Mouse (Mus musculus) layer of hippocampus, postnatal 36 days (tissue): Measurements from ENCODE around the gene Stk33. TPM values are rescaled to one million over a fixed set of nuclear protein-coding genes. Genes with fewer than 3 reads are reported as not detected.

Experiments
- DNase-seq, 2 experiments: peaks; one replicate each; pipeline ENCODE4 v3.0.0; 2022
- total RNA-seq, 2 experiments: library from RNA; stranded (reverse); gene quantifications; 2 replicates each; pipeline ENCODE4 v1.2.3; 2021

Gene Stk33
- total RNA-seq, 2 experiments from 2014 or later, result 0.75 to 0.76 TPM

DNA sequence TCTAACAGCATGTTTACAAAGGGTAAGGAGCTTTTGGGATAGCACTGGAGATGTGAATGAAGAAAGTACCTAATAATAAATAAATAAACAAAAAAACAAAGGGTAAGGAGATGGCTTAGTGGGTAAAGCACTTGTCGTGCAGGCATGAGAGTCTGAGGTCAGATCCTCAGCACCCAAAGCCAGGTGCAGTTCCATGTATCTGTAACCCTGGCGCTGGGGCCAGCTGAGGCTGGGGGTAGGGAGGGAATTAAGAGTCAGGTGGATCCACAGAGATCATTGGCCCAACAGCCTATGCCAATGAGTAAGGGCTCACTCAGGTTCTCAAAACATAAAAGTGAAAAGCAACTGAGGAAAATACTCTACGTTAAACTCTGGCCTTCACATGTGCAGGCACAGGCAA, 91.6 kb downstream of the Stk33 start:
- no peak for DNase-seq

DNA sequence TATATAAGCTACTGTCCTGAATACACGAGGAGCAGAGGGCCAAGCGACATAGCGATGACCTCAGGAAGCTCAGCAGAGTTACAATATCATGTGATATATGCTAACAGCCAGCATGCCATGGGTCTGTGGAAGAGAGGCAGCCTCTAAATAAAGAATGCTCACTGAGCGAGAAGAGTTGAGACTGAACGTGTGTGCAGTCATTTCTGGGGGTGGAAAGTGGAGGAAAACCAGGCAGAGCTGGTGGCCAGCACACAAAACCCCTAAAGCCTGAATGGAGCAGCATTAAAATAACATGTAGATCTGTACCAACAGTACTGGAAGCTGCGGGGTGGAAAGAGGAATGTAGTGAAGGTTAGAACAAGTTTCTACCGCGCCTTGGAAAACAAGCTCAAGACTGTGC, 107.2 kb downstream of the Stk33 start:
- no peak for DNase-seq

DNA sequence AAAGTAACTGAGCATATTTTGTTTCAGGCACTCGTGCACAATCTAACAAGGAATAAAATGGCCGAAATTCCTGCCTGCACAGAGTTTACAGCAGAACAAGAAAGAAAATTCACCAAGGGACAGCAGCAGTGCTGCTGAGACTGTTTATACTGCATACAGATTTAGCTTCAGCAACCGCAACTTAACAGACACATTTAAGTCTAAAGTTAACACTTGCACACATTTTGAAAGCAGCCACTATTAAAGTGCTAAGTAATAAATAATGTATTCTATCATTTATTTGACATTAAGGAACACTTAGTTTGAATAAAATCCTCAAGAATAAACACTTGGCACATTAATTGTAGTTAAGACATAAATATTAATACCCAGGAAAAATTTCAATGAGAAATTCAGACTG, 110.1 kb downstream of the Stk33 start:
- no peak for DNase-seq

DNA sequence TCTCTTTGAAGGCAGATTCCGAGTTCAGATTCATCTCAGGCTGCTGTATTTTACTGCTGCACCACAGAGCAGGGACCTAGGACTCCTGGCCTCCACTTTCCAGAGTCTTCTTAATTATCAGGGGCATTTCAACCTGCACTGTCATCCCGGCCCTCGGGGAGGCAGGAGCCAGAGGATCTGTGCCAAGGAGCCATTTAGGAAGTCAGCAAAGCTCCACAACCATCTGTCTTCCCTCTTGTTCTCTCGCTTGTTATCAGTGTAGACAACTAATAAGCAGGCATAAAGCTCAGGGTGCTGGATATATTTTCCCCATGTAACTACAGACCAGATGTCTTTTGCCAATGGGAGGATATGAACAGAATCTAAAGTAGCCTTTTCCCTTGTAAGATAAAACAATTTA, 112.1 kb downstream of the Stk33 start:
- peak; percentile 14 to 17 for DNase-seq

DNA sequence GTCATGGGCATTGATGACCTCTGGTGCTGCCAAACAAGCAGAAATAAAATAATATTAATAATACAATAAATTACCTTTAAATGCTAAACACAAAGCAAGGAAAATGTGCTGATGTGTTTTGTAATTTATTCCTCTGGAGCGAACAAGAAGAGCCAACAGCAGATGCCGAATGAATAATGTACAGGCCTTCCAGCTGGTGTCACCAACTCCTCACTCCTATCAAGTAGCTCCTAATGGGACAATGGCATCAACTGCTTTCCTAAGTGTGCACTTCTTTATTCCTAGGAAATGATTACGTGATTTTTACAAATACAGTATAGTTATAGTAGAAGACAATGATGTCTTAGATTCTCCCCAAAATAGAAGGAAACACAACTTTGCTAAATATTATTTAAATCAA, 113.2 kb downstream of the Stk33 start:
- DNase-seq, result no peak

DNA sequence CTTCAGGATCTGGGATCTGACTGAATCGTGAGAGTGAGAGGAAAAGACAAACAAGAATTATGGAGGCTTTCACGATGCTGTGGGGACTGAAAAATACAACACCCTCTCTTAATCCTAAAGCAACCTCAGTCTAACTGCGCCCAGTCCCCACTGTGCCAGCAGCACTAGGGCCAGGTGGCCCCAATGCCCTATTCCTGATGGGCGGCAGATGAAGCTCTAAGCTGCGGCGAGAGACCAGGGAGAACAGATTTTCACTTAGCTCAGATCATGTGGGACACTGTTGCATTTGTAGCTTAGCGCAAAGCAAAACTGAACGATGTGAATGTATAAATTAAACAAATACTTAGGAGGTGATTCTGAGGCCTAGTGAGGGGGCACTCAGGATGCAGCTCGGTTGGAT, 113.7 kb downstream of the Stk33 start:
- DNase-seq, result peak; percentile 3

DNA sequence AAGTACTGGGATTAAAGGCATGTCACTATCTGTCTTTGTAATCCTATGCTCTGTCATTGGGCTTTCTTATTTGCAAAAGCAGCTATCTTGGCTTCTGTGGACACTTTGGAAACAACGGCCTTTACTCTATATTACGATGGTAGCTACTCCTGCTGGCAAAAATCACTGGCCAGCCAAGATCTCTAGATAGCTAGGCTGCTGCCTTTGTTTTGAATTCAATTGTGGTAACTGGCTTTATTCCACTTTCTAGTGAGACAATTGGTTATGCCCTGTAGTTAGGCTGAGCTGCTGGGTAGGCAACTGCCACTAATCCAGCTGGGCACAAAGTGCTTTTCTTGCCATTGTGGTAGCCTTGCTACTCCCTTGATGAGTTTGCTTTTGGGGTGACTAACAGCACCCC, 129.4 kb downstream of the Stk33 start:
- no peak for DNase-seq

DNA sequence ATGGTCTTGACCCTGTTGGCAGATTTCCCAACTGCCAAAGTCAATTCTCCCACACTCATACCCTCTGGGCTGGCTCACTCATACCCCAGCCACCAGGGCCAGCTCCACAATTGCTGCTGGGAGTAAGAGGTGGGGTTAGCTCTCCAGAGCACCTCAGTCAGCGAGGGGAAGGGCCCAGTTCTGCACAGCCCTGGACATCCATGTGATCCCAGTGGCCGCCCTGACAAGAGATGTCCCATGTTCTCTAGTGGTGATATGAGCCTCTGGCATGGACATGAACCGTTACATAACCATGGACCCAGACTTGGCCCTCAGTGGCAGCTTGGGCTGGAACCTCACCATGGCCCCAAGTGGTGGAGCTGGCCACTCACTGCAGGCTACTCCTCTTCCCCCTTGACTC, 143.1 kb downstream of the Stk33 start:
- DNase-seq, result no peak

DNA sequence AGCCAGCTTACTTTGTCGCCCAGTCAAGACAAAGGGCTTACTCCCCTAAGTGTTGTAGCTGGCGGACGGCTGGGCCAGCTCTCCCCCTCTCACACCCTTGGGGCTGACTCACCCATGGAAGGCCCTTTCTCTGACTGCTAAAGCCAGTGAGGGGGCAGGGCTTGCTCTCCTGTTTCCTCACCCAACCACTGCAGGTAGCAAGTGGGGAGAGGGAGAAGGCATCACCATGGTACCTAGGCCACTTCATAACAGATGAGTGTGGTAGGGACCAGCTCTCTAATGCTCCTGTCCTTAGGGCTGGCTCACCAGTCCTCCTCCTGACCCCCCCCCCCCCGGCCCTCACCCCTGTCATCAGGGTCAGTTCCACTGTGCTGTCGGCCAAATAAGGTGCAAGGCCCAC, 143.5 kb downstream of the Stk33 start:
- no peak for DNase-seq

DNA sequence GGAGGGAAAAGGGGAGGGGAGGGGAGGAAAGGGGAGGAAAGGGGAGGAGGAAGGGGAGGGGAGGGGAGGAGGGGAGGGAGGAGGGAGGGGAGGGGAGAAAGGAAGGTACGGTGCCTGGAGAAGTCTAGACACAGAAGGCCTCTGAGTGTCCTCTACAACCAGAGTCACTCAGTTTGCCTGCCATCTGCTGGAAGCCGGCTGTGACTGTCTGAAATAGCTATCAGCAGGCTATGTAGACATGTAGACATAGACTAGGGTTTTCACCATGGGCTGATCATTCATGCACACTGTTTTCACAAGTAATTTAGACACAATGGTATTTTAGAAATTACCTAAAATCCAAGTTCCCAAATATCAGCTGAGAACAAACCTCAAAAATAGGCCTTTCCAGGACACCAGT, 148.4 kb downstream of the Stk33 start:
- no peak for DNase-seq

DNA sequence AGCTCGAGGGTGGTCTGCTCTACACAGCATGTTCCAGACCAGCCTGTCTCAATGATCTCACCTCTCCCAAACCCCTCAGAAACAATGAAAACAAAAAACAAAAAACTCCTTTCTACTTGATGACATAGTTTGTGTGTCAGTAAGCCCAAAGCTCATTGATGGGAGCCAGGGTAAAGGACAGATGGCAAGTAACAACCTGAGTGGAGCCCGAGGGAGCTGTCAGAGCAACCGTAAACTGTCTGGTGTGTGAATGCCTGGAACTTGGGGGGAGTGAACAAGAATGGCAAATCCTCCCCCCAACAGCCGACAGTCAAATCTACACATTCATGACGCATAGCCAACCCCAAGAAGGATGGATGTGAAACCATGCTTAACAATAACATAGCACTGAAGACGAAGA, 149.8 kb downstream of the Stk33 start:
- DNase-seq, result no peak

DNA sequence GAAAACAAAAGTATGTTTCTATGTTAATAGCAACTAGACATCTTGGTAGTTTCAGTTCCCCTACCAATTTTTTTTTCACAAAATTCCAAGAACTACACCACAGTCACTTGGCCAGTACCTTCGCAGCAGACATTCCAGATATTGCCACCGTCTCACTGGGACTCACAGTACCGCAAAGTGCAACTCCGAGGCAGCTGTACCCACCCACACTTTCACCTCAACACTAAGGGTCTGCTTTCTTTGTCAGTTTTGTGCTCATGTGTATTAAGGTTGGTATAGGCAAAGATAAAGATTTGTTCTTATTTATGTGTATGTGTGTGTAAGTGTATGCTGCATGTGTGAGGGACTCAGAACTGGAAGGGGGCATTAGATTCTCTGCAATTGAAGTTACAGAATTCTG, 156.8 kb downstream of the Stk33 start:
- no peak for DNase-seq

DNA sequence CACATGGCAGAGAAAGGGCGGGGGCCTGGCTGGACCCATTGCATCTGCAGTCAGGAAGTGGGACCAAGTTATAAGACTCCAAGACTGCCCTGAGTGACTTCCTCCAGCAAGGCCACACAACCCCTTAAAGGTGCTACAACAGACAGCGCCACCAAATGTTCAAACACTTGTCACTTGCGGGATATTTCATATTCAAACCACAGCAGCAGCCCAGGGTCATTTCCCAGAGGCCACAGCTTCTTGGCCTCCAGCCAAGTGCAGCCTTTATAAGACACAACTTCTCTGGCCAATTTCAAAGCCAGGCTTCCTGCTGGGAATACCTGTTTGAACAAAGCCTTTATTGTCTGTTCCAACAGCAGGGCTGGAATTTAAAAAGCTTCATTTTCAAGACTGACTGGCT, 162.3 kb downstream of the Stk33 start:
- no peak for DNase-seq

DNA sequence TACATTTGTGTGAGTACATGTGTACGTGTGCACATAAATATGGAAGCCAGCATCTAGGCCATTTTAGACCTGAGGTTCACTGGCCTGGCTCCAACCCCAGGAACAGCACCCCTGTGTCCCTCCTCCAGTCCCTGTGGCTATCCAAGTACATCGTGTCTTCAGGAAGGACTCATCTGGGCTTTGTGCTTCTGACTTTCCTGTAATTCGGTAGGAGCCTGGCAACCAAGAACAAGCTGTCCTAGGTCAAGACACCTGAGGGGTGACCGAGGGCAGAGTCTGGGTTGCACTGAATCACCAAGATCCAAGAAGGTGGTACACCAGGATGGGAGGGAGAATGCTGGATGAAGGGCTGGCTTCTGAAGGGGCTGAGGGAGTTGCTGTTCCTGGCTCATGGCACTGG, 163.0 kb downstream of the Stk33 start:
- no peak for DNase-seq

DNA sequence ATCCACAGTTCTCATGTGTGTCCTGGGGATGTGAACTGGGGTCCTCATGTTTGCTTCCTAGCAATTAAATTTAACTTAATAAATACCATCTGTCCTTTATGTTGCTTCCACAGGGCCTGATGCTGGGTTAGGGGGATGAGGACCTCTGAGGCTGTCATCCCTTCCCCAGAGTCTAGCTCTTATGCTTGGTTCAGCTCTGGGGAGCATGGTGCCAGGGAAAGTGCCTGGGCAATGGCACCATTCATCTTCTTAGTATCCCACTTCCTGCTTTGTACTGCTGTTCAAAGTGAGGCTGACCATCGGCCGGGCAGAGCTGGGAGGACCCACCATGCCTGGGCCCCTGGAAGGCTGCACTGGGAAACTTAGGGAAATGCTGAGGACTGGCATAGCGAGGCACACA, 163.7 kb downstream of the Stk33 start:
- DNase-seq, result no peak

DNA sequence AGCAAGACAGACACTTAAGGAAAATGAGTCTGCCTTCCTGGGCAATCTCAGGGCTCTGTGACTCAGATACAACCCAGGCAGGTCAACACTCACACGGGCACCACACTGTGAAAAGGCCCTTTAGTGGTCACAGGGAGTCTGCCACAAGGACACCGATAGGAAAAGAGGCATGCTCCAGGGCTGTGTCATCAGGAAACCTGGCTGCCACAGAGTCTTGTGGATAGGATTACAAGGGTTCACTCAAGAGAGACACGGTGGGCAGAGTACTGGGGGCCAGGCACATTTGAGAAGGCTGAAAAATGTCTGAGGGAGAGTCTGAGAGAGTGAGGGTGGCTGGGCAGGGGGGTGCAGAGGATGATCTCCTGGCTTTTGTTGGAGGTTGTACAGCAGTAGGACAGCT, 164.6 kb downstream of the Stk33 start:
- no peak for DNase-seq

DNA sequence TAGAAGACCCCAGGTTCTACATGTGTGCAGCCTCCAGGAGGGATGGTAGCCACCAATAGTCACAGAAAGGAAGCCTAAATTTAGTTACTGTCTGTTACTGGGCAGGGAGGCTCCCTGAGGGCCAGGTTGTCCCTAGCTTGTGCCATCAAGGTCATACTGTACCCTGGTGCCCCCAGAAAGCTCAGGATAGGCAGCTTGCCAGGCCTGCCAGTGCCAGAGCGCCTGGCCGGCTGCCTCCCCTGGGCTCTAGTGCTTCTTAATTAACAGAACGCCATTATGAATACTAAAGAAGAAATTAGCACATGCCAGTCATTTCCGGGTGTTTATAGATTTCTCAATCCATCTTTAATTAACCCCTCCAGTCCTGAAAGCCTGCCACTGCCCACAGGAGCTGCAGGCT, 169.8 kb downstream of the Stk33 start:
- peak in 1 of 2 experiments; percentile 24 for DNase-seq

DNA sequence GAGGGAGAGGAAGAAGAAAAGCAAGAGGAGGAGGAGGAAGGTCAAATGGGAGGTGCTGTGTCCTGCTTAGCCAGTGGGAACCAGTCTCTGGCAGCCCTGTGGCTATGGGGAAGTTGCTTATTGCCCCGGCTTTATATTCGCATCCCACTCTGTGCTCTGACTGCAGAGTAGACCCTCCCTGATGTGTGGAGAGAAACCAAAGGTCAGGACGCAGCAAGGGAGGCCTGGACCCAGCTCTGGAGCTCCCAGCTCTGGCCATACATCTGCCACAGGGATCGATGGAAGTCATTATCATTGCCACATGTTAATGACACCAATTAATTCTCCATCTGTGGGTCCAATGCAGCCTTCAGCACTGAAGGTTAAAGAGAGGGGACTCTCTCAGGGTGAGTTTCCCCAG, 171.5 kb downstream of the Stk33 start:
- no peak for DNase-seq

DNA sequence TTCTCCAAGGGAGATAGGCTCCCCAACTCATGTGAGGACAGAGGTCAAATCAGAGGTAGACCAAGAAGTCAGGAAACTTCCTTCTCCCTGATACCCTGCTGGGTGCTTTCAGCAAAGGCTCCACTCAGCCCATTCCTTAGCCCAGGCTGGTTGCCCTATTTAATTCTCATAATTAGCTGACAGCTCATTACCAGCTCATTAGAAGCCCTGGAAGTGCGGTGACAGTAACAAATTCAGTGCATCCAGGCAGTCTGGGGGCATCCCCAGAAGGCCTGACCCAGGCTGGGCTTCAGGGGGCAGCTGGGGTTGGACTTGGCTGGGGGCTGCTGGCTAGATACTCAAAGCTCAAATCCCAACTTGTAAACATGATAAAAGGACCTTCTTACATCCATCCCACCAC, 172.7 kb downstream of the Stk33 start:
- no peak for DNase-seq

DNA sequence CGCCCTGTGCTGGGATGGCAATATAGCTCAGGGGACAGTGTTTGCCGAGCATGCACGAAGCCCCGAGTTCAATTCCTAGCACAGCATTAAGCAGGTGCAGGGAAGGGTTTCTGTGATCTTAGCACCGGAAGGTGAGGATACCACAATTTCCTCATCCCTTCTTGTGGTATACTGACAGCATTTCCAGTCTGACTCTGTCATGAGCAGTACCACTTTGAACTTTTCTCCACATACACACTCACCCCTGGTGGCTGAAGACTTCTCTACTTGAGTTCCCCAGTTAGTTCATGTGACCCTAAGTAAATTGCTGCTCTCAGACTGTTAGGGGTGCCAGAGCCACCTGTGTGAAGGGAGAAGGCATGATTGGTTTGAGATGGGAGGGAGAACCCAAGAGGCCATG, 173.3 kb downstream of the Stk33 start:
- no peak for DNase-seq

DNA sequence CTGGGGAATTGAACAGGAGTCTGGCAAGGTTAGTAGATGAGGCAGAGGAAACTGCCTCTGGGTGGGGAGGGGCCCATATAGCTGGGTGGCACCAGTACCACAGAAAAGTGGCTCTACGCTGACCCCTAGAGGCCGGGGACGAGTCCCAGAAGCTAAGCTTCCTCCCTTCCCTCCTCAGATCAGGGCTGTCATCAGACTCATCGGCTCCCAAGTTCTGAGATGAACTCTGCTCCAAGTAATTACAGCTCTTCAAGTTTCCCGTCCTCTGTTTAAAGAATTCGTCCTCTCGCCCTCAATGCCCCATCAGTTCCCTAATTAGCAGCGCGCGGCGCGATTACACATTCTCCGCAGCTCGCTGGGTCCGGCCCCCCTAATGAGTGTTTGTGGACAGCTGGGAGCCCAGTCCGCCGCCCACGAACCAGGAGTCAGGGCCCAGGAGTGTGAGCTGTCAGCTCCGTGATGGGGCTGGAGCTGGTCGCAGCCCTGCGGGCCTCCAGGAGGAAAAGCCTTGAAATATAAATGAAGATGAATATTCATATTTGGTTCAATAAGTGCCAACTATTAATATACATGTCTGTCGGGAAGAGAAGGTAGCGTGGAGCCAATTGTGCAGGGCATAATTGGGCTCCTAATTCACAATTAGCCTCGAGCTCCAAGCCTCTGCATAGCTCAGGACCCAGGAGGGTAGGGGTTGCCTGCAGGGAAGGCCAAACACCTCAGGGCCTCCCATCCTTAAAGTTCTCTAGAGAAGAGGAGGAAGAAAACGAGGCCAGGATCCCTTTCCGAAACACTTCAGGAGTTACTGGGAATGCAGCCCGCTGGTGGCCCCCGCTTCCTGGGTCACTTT, 183.2 kb downstream of the Stk33 start:
- DNase-seq, result peak; percentile 70 to 73

DNA sequence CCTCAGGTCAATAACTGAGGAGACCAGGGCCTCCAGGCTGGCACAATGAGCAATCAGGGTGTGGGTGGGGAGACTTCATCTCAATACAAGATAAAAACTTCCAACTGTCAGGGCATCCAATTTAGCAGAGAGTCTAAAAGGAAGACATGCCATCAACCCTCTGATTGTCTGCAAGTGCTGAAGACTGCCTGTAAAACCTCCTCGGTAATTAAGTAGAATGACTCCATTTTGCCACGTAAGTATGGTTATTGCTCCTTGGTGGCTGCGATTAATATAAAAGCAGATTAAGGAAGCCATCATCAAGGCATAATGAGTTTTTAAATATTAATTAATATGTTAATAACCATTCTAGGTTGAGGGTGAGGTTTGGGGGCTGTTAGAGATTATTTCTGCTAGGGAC, 187.5 kb downstream of the Stk33 start:
- no peak for DNase-seq

DNA sequence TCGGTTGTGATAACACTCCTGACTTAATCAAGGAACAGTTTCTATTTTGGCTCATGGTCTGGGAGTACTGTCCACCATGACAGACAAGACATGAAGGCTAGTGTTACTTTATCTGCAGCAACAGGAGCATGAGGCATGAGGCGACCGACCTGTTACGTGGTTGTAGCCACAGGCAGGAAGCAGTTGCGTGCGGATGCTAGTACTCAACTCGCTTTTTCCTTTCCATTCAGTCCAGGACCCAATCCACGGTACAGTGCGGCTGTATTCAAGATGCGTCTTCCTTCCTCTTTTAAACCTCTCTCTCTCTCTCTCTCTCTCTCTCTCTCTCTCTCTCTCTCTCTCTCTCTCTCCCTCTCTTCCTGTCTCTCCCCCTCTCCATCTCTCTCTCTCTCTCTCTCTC, 194.1 kb downstream of the Stk33 start:
- DNase-seq, result no peak

DNA sequence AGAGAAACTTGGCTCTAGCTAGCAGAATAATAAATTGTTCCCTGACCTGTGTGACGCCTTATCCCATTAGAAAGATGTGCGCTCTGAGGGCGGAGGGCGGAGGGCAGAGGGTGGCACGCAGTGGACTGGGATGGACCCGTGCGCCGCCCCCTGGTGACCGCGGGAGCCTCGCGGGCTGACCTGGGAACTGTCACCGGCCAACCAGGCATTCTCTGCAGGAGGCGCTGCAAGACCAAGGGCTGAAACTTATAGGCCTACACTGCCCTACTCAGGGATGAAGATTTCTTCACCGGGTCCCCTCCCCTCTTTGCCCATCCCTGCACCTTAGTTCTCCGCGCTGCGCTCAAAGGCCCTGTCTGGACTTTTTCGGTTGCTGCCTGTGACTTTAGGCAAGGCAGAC, 197.6 kb downstream of the Stk33 start:
- no peak for DNase-seq

DNA sequence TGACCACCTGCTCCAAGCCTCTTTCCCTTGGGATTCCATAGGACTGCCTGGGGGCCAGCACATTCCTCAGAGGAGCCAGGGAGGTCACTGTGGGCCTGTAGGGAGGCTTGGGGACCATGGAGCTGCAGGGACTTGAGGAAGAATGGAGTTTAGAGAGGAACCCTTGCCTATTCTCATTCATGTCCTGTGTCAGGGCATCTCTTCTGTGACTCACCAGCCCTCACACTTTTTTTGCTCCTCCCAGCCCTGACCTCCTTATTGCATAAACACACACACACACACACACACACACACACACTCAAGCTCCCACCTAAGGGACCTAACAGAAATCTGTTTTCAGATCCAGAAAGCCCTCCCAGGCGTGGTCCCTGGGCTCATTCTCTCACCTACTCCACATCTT, 199.5 kb downstream of the Stk33 start:
- no peak for DNase-seq
